Mouse (Mus musculus): Measurements from ENCODE around the gene Pik3r4.
"Not testable (repeated sequence)": the region's sequence is repeated elsewhere in the genome, so short reads cannot be mapped to it uniquely, and the experiment has no call there.

- TF ChIP-seq CTCF (IDR thresholded peaks at IDR 0.05; ENCODE audit: control insufficient read depth, insufficient read depth, insufficient replicate concordance, low read depth, low read length): peak; percentile 34; the same call in 1 of the 2 replicates
- not testable (repeated sequence) for TF ChIP-seq POLR2A (IDR thresholded peaks at IDR 0.05; ENCODE audit: control insufficient read depth, low read depth, low read length)
Measured at GRCm38 (mm10) chr9:105617274-105617673, 25.5 kb upstream of the Pik3r4 start.
